Mouse (Mus musculus) lung, embryonic 14.5 days (tissue): ENCODE measurements around the gene Shtn1. TPM values are rescaled to one million over a fixed set of nuclear protein-coding genes. Genes with fewer than 3 reads are reported as not detected.

ENCODE experiments used
- ATAC-seq: fragments of 200-750 bp; cut with Nextera tagmentation; 2 replicates; pipeline ENCODE4 v1.8.0; 2017; ENCODE audit warnings: mild to moderate bottlenecking, moderate TSS enrichment, moderate library complexity; ENCODE audit not compliant: insufficient read depth
- DNase-seq: peaks from one replicate; pipeline ENCODE4 v3.0.0-alpha.2; 2015
- H3K27ac ChIP-seq: fragments of 300-500 bp; sonication (generic); 2 replicates; pipeline ENCODE4 v1.5.1; 2014; ENCODE audit warnings: low read depth, mild to moderate bottlenecking, moderate library complexity
- H3K27me3 ChIP-seq: fragments of 300-500 bp; sonication (generic); 2 replicates; pipeline ENCODE4 v1.6.1; 2014; ENCODE audit warnings: low read length, control low read depth; ENCODE audit not compliant: insufficient read depth
- H3K36me3 ChIP-seq: fragments of 300-500 bp; sonication (generic); 2 replicates; pipeline ENCODE4 v1.6.1; 2014; ENCODE audit warnings: control low read depth; ENCODE audit not compliant: insufficient read depth
- H3K4me1 ChIP-seq: fragments of 300-500 bp; sonication (generic); 2 replicates; pipeline ENCODE4 v1.6.1; 2014; ENCODE audit warnings: antibody characterized with exemption, control low read depth; ENCODE audit not compliant: insufficient read depth
- H3K4me2 ChIP-seq: fragments of 300-500 bp; sonication (generic); 2 replicates; pipeline ENCODE4 v1.6.1; 2014; ENCODE audit warnings: mild to moderate bottlenecking
- H3K4me3 ChIP-seq: fragments of 300-500 bp; sonication (generic); 2 replicates; pipeline ENCODE4 v1.5.1; 2014; ENCODE audit warnings: low read depth, low read length
- H3K9ac ChIP-seq: fragments of 300-500 bp; sonication (generic); 2 replicates; pipeline ENCODE4 v1.6.1; 2014
- H3K9me3 ChIP-seq: fragments of 300-500 bp; sonication (generic); 2 replicates; pipeline ENCODE4 v1.6.1; 2016; ENCODE audit warnings: low read depth, low read length, control low read depth
- CTCF ChIP-seq: IDR thresholded peaks from 2 replicates; pipeline ENCODE4 v1.5.1; 2016; ENCODE audit warnings: antibody characterized with exemption, low read depth
- WGBS: fragments of 180-500 bp; shearing (Covaris S2); extraction: QIAGEN DNeasy Blood & Tissue Kit; methylation state at CpG from one replicate; pipeline ENCODE4 v1.1.7; 2014; 5-methylcytosine and 5-hydroxymethylcytosine counted together
- polyA plus RNA-seq: library from polyadenylated mRNA; unstranded; fragments of >200 nt; fragmentation: Nextera tagmentation; extraction: Ambion mirVana; gene quantifications from 2 replicates; pipeline ENCODE4 v1.2.1, GENCODE M21; 2014

Shtn1 gene
- polyA plus RNA-seq, 1 experiment from 2014 or later, result 6.6 TPM

- H3K27ac ChIP-seq, result no peak overlapping the region
- H3K9ac ChIP-seq, result no peak overlapping the region
- no peaks in the 10 kb centered on the region for H3K9me3 ChIP-seq
- no peaks in the 10 kb centered on the region for H3K36me3 ChIP-seq
- ATAC-seq, result no peak
- H3K4me1 ChIP-seq, result no peaks in the 10 kb centered on the region
- no peak for DNase-seq
- H3K27me3 ChIP-seq, result no peaks in the 10 kb centered on the region
- no peak for TF ChIP-seq CTCF
- no peak overlapping the region for H3K4me2 ChIP-seq
- no peak overlapping the region for H3K4me3 ChIP-seq
- whole genome bisulfite sequencing, result 64% methylated on average over 4 of the region's 4 CpGs
Observed at GRCm38 (mm10) chr19:59033241-59033640, 42.7 kb downstream of the Shtn1 start.

- no peak overlapping the region for H3K27ac ChIP-seq
Observed at GRCm38 (mm10) chr19:59030221-59030620, 45.7 kb downstream of the Shtn1 start.

GRCm38 (mm10) chr19:59029011-59029410, 46.9 kb downstream of the Shtn1 start:
- DNase-seq (no peak), ATAC-seq (no peak)
- 69% methylated on average over 9 of the region's 9 CpGs for WGBS
- Histone ChIP-seq H3K9me3 (no peaks in the 10 kb centered on the region), H3K4me1 (no peaks in the 10 kb centered on the region), H3K36me3 (no peaks in the 10 kb centered on the region), H3K4me3 (no peak overlapping the region), H3K27ac (no peak overlapping the region), H3K9ac (no peak overlapping the region), H3K27me3 (no peaks in the 10 kb centered on the region), H3K4me2 (no peak overlapping the region)
- TF ChIP-seq CTCF, result no peak

More at GRCm38 (mm10) chr19:59030221-59030620, 45.7 kb downstream of the Shtn1 start:
- no peak overlapping the region for H3K4me3 ChIP-seq
- no peak for TF ChIP-seq CTCF
- no peak for ATAC-seq
- no peaks in the 10 kb centered on the region for H3K27me3 ChIP-seq
- H3K4me2 ChIP-seq, result no peak overlapping the region
- no peak overlapping the region for H3K9ac ChIP-seq
- DNase-seq, result no peak
- no peaks in the 10 kb centered on the region for H3K36me3 ChIP-seq
- 83% methylated on average over 1 of the region's 1 CpGs for WGBS
- H3K9me3 ChIP-seq, result no peaks in the 10 kb centered on the region
- H3K4me1 ChIP-seq, result no peaks in the 10 kb centered on the region

GRCm38 (mm10) chr19:59028130-59028529, 47.8 kb downstream of the Shtn1 start:
- H3K4me2 ChIP-seq, result no peak overlapping the region
- DNase-seq (no peak), ATAC-seq (no peak)
- H3K36me3 ChIP-seq, result no peaks in the 10 kb centered on the region
- no peak overlapping the region for H3K9ac ChIP-seq
- no peaks in the 10 kb centered on the region for H3K9me3 ChIP-seq
- H3K27ac ChIP-seq, result no peak overlapping the region
- TF ChIP-seq CTCF, result no peak
- no peak overlapping the region for H3K4me3 ChIP-seq
- no peaks in the 10 kb centered on the region for H3K27me3 ChIP-seq
- 90% methylated on average over 3 of the region's 3 CpGs for WGBS
- H3K4me1 ChIP-seq, result no peaks in the 10 kb centered on the region

GRCm38 (mm10) chr19:59023876-59024275, 52.0 kb downstream of the Shtn1 start:
- Histone ChIP-seq H3K4me2 (no peak overlapping the region), H3K4me3 (no peak overlapping the region), H3K27me3 (no peaks in the 10 kb centered on the region), H3K9ac (no peak overlapping the region), H3K36me3 (0 out of 2 replicates have a peak, but pooled peaks cover 3% of the 10 kb centered on the region), H3K27ac (no peak overlapping the region), H3K9me3 (no peaks in the 10 kb centered on the region), H3K4me1 (no peaks in the 10 kb centered on the region)
- no peak for DNase-seq
- no peak for ATAC-seq
- TF ChIP-seq CTCF, result no peak
- 89% methylated on average over 3 of the region's 3 CpGs for WGBS

- Histone ChIP-seq H3K27ac (no peak overlapping the region), H3K4me3 (no peak overlapping the region), H3K4me1 (no peaks in the 10 kb centered on the region), H3K4me2 (no peak overlapping the region), H3K27me3 (no peaks in the 10 kb centered on the region), H3K9ac (no peak overlapping the region), H3K9me3 (no peaks in the 10 kb centered on the region), H3K36me3 (0 out of 2 replicates have a peak, but pooled peaks cover 3% of the 10 kb centered on the region)
- DNase-seq (no peak), ATAC-seq (no peak)
- no peak for TF ChIP-seq CTCF
Observed at GRCm38 (mm10) chr19:59021644-59022043, 54.3 kb downstream of the Shtn1 start.

GRCm38 (mm10) chr19:59010802-59011201, 65.1 kb downstream of the Shtn1 start:
- no peak overlapping the region for H3K27ac ChIP-seq
- no peak overlapping the region for H3K9ac ChIP-seq
- no peaks in the 10 kb centered on the region for H3K27me3 ChIP-seq
- H3K4me3 ChIP-seq, result no peak overlapping the region
- H3K9me3 ChIP-seq, result no peaks in the 10 kb centered on the region
- DNase-seq, result no peak
- 67% methylated on average over 5 of the region's 5 CpGs for WGBS
- H3K36me3 ChIP-seq, result no peaks in the 10 kb centered on the region
- ATAC-seq, result no peak
- no peak overlapping the region for H3K4me2 ChIP-seq
- no peaks in the 10 kb centered on the region for H3K4me1 ChIP-seq
- no peak for TF ChIP-seq CTCF

GRCm38 (mm10) chr19:59006577-59007340, 69.1 kb downstream of the Shtn1 start:
- ATAC-seq (no peak), DNase-seq (no peak)
- H3K4me1 ChIP-seq, result no peaks in the 10 kb centered on the region
- H3K27me3 ChIP-seq, result no peaks in the 10 kb centered on the region
- 82% methylated on average over 15 of the region's 15 CpGs for WGBS
- H3K36me3 ChIP-seq, result no peaks in the 10 kb centered on the region
- H3K9ac ChIP-seq, result no peak overlapping the region
- no peak overlapping the region for H3K4me3 ChIP-seq
- no peak overlapping the region for H3K4me2 ChIP-seq
- no peak for TF ChIP-seq CTCF
- no peak overlapping the region for H3K27ac ChIP-seq
- no peaks in the 10 kb centered on the region for H3K9me3 ChIP-seq
